Mouse (Mus musculus) embryonic facial prominence, embryonic 12.5 days (tissue): ENCODE measurements around the gene Adgrg1. TPM values are rescaled to one million over a fixed set of nuclear protein-coding genes. Genes with fewer than 3 reads are reported as not detected.
A peak's percentile ranks its signal among the peaks of the same experiment; 100 is the strongest.

ENCODE experiments used
- ATAC-seq: fragments of 200-750 bp; cut with Nextera tagmentation; 2 replicates; pipeline ENCODE4 v1.8.0; 2017; ENCODE audit not compliant: insufficient number of reproducible peaks, insufficient read depth, low FRiP score, low TSS enrichment
- H3K27ac ChIP-seq: fragments of 300-500 bp; sonication (generic); 2 replicates; pipeline ENCODE4 v1.5.1; 2016; ENCODE audit warnings: mild to moderate bottlenecking
- H3K27me3 ChIP-seq: fragments of 300-500 bp; sonication (generic); 2 replicates; pipeline ENCODE4 v1.6.1; 2016; ENCODE audit warnings: mild to moderate bottlenecking, moderate library complexity
- H3K36me3 ChIP-seq: fragments of 300-500 bp; sonication (generic); 2 replicates; pipeline ENCODE4 v1.6.1; 2016; ENCODE audit warnings: mild to moderate bottlenecking
- H3K4me1 ChIP-seq: fragments of 300-500 bp; sonication (generic); 2 replicates; pipeline ENCODE4 v1.6.1; 2016
- H3K4me2 ChIP-seq: fragments of 300-500 bp; sonication (generic); replicated peaks from 2 replicates; pipeline ENCODE4 v1.6.1; 2016; ENCODE audit warnings: mild to moderate bottlenecking, moderate library complexity
- H3K4me3 ChIP-seq: fragments of 300-500 bp; sonication (generic); 2 replicates; pipeline ENCODE4 v1.5.1; 2016; ENCODE audit warnings: mild to moderate bottlenecking
- H3K9ac ChIP-seq: fragments of 300-500 bp; sonication (generic); 2 replicates; pipeline ENCODE4 v1.6.1; 2016; ENCODE audit warnings: mild to moderate bottlenecking, moderate library complexity
- H3K9me3 ChIP-seq: fragments of 300-500 bp; sonication (generic); 2 replicates; pipeline ENCODE4 v1.6.1; 2016; ENCODE audit warnings: mild to moderate bottlenecking, moderate library complexity
- WGBS: fragments of 180-500 bp; shearing (Covaris S2); methylation state at CpG from one replicate; pipeline ENCODE4 v1.1.7; 2016; 5-methylcytosine and 5-hydroxymethylcytosine counted together
- polyA plus RNA-seq: library from polyadenylated mRNA; unstranded; fragments of >200 nt; fragmentation: Nextera tagmentation; extraction: Ambion mirVana; gene quantifications from 2 replicates; pipeline ENCODE4 v1.2.1, GENCODE M21; 2016

Adgrg1 gene
- polyA plus RNA-seq, 1 experiment from 2014 or later: 22.3 TPM

GRCm38 (mm10) chr8:94997857-94998243 is 23.3 kb downstream of the Adgrg1 start:
- H3K4me2 ChIP-seq: peak overlapping the region; percentile 34; the same call in 1 of the 2 replicates
- no peaks in the 10 kb centered on the region for H3K36me3 ChIP-seq
- H3K27ac ChIP-seq: no peak overlapping the region
- H3K9ac ChIP-seq: no peak overlapping the region
- H3K9me3 ChIP-seq: no peaks in the 10 kb centered on the region
- peaks cover 22% of the 10 kb centered on the region for H3K4me1 ChIP-seq
- H3K4me3 ChIP-seq: no peak overlapping the region
- H3K27me3 ChIP-seq: no peaks in the 10 kb centered on the region
- WGBS: 80% methylated on average over 6 of the region's 6 CpGs
- ATAC-seq: no peak

DNA sequence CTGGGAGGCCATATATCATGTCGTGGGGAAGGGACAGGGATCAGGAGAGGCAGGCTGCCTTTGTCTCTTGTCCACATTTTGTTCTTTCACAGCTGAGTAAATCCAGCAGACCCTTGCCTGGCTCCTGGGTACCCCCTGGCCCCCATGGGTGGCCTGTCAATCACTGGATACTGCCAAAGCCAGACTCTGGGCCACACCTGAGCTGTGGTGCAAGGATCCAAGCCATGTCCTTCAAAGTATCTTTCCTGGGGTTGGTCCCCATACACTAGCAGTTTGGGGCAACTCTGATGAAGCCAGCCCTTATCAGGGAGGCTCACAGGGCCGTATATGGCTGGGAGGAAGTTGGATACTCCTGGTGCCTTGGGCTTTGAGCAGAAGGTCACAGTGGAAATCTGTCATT is 23.9 kb downstream of the Adgrg1 start:
- Histone ChIP-seq H3K4me1 (peaks cover 21% of the 10 kb centered on the region), H3K27me3 (no peaks in the 10 kb centered on the region), H3K9me3 (no peaks in the 10 kb centered on the region), H3K4me3 (no peak overlapping the region), H3K27ac (no peak overlapping the region), H3K4me2 (no peak overlapping the region), H3K36me3 (no peaks in the 10 kb centered on the region), H3K9ac (no peak overlapping the region)
- WGBS: 56% methylated on average over 2 of the region's 2 CpGs
- ATAC-seq: no peak

- Histone ChIP-seq H3K27me3 (no peaks in the 10 kb centered on the region), H3K36me3 (no peaks in the 10 kb centered on the region), H3K4me2 (no peak overlapping the region), H3K9ac (no peak overlapping the region), H3K4me1 (peaks cover 16% of the 10 kb centered on the region), H3K27ac (0 out of 2 replicates have a peak overlapping the region, but pooled peaks have one; percentile 41), H3K4me3 (no peak overlapping the region), H3K9me3 (no peaks in the 10 kb centered on the region)
- ATAC-seq: no peak
- 67% methylated on average over 6 of the region's 6 CpGs for whole genome bisulfite sequencing
Observed at GRCm38 (mm10) chr8:94999004-94999403, 24.5 kb downstream of the Adgrg1 start.

DNA sequence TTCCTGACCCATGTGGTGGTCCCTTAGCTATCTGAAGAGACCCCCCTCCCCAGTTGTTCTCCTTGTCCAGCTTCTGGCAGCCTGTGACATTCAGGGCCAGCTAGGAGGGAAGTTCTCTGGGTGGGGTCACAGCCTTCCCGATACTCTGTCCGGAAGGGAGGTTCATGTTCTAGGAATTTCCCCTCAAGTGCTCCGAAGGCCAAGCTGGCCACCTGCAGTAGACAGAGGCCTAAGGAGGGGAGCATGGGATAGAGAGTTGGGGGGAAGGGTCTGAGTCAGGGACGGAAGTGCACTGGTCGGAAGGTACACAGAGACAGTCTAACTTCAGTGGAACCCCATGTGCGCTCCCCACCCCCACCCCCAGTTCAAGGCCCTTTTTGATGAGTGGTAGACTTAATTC is 25.4 kb downstream of the Adgrg1 start:
- Histone ChIP-seq H3K9ac (no peak overlapping the region), H3K9me3 (no peaks in the 10 kb centered on the region), H3K27me3 (no peaks in the 10 kb centered on the region), H3K36me3 (no peaks in the 10 kb centered on the region), H3K4me3 (no peak overlapping the region), H3K4me2 (no peak overlapping the region), H3K4me1 (peaks cover 10% of the 10 kb centered on the region), H3K27ac (peak overlapping the region; percentile 41; the same call in 1 of the 2 replicates)
- ATAC-seq: no peak
- WGBS: 68% methylated on average over 6 of the region's 6 CpGs

GRCm38 (mm10) chr8:95000684-95001083 is 26.1 kb downstream of the Adgrg1 start:
- H3K4me2 ChIP-seq: no peak overlapping the region
- H3K9ac ChIP-seq: no peak overlapping the region
- no peak overlapping the region for H3K4me3 ChIP-seq
- 0 out of 2 replicates have a peak, but pooled peaks have one; percentile 12 for ATAC-seq
- peaks cover 10% of the 10 kb centered on the region for H3K4me1 ChIP-seq
- no peaks in the 10 kb centered on the region for H3K36me3 ChIP-seq
- 0 out of 2 replicates have a peak overlapping the region, but pooled peaks have one; percentile 41 for H3K27ac ChIP-seq
- H3K9me3 ChIP-seq: no peaks in the 10 kb centered on the region
- H3K27me3 ChIP-seq: no peaks in the 10 kb centered on the region
- WGBS: 21% methylated on average over 5 of the region's 5 CpGs

GRCm38 (mm10) chr8:95001165-95001564 is 26.6 kb downstream of the Adgrg1 start:
- Histone ChIP-seq H3K4me3 (no peak overlapping the region), H3K9me3 (no peaks in the 10 kb centered on the region), H3K36me3 (no peaks in the 10 kb centered on the region), H3K4me2 (no peak overlapping the region), H3K27me3 (no peaks in the 10 kb centered on the region), H3K9ac (no peak overlapping the region), H3K27ac (no peak overlapping the region; the same call in 1 of the 2 replicates), H3K4me1 (peaks cover 10% of the 10 kb centered on the region)
- no peak; the same call in 1 of the 2 replicates for ATAC-seq
- 74% methylated on average over 5 of the region's 5 CpGs for WGBS

DNA sequence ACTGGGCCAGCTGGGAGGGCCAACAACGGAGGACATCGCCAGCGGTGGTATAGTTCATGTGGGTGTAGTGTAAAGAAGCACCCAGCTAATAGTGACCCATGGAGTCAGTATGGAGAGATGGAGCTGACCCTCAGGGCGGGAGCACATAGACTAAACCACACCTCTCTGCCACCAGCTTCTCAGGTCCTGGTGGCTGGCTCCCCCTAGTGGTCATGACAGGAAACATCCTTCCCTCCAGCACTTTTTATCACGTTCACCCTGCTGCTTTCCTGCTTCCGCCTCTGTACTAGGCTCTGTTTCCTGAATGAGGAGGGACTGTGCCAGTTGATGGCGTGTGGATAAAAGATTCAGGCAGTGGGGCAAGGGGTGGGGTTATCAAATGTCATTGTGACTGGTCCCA is 27.1 kb downstream of the Adgrg1 start:
- Histone ChIP-seq H3K9me3 (no peaks in the 10 kb centered on the region), H3K4me3 (no peak overlapping the region), H3K27ac (no peak overlapping the region; the same call in 1 of the 2 replicates), H3K4me1 (peaks cover 10% of the 10 kb centered on the region), H3K36me3 (no peaks in the 10 kb centered on the region), H3K4me2 (no peak overlapping the region), H3K27me3 (no peaks in the 10 kb centered on the region), H3K9ac (no peak overlapping the region)
- no peak for ATAC-seq
- 3% methylated on average over 7 of the region's 7 CpGs for WGBS

DNA sequence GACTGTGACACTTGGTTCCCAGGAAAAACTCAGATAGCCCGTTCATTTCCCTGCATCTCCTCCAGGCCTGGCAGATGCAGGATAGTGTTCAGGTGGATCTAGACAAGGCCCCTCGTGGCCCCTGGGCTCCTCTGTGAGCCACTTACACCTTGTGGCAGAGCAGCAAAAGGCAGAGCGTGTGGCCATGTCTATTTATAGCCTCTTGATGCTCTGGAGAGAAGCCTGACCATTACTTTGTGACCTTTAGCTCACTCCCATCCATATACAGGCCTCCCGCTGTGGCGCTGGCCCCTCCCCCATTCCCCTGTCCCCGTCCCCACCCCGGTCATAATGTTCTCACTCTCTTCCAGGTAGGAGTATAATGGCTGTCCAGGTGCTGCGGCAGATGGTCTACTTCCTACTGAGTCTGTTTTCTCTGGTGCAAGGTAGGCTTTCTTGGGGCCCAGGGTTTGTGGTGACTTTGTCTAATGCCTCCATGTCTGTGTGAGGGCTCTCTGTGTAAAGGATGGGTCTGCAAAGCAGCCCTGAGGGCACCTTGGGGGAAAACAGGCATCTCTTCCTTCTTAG is 27.6 kb downstream of the Adgrg1 start:
- Histone ChIP-seq H3K4me3 (no peak overlapping the region), H3K4me2 (no peak overlapping the region), H3K9me3 (no peaks in the 10 kb centered on the region), H3K36me3 (no peaks in the 10 kb centered on the region), H3K27ac (no peak overlapping the region), H3K9ac (no peak overlapping the region), H3K27me3 (no peaks in the 10 kb centered on the region), H3K4me1 (peaks cover 10% of the 10 kb centered on the region)
- peak; percentile 18; the same call in 1 of the 2 replicates for ATAC-seq
- WGBS: 60% methylated on average over 8 of the region's 8 CpGs

- Histone ChIP-seq H3K36me3 (0 out of 2 replicates have a peak, but pooled peaks cover 7% of the 10 kb centered on the region), H3K9me3 (no peaks in the 10 kb centered on the region), H3K4me1 (no peaks in the 10 kb centered on the region), H3K4me3 (no peak overlapping the region), H3K4me2 (no peak overlapping the region), H3K9ac (no peak overlapping the region), H3K27ac (no peak overlapping the region), H3K27me3 (no peaks in the 10 kb centered on the region)
- 82% methylated on average over 15 of the region's 15 CpGs for WGBS
- no peak for ATAC-seq
Observed at GRCm38 (mm10) chr8:95012442-95012919, 37.9 kb downstream of the Adgrg1 start.

DNA sequence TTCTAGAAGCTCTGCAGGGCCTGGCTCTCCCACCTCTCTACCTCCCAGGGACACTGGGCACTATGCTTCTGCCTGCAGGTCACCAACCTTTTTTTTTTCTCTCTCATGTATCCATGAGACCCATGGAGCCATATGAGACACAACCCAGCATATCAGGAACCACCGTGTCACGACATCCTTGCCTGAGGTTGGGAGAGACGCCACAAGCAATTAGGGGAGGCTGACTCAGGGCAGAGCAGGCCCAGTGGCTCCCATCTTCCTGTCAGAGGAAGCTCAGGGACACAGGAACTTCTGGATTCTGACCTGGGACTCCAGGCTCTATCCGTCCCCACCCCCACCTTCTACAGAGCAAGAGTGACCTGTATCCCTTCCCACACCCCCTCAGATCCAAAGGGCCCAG is 41.3 kb downstream of the Adgrg1 start:
- no peak for ATAC-seq
- H3K27ac ChIP-seq: no peak overlapping the region
- 64% methylated on average over 4 of the region's 4 CpGs for WGBS
- H3K36me3 ChIP-seq: 0 out of 2 replicates have a peak, but pooled peaks cover 7% of the 10 kb centered on the region
- no peaks in the 10 kb centered on the region for H3K9me3 ChIP-seq
- H3K4me3 ChIP-seq: no peak overlapping the region
- no peak overlapping the region for H3K4me2 ChIP-seq
- no peak overlapping the region for H3K9ac ChIP-seq
- no peaks in the 10 kb centered on the region for H3K4me1 ChIP-seq
- no peaks in the 10 kb centered on the region for H3K27me3 ChIP-seq

DNA sequence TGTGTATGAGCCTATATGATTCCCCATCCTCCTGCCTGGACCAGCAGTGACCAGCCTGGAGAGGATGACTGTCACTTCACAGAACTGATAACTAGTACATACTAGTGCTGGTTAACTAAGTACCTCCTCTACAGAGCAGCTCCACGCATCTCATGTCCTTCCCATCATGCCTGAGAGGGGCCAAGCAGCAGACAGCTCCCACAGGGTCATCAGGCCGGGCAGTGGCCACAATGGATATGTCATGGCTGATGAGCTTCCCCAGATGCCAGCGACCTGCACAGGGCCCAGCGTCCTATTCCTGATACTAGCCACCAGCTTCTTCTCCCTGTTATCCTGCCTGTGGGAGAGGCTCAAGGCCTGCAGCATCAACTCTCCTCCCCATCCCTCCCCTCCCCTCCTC is 42.1 kb downstream of the Adgrg1 start:
- ATAC-seq: no peak
- 0 out of 2 replicates have a peak, but pooled peaks cover 4% of the 10 kb centered on the region for H3K36me3 ChIP-seq
- H3K4me1 ChIP-seq: no peaks in the 10 kb centered on the region
- H3K4me2 ChIP-seq: no peak overlapping the region
- WGBS: 74% methylated on average over 4 of the region's 4 CpGs
- H3K27ac ChIP-seq: no peak overlapping the region
- no peak overlapping the region for H3K4me3 ChIP-seq
- no peak overlapping the region for H3K9ac ChIP-seq
- H3K9me3 ChIP-seq: no peaks in the 10 kb centered on the region
- no peaks in the 10 kb centered on the region for H3K27me3 ChIP-seq

DNA sequence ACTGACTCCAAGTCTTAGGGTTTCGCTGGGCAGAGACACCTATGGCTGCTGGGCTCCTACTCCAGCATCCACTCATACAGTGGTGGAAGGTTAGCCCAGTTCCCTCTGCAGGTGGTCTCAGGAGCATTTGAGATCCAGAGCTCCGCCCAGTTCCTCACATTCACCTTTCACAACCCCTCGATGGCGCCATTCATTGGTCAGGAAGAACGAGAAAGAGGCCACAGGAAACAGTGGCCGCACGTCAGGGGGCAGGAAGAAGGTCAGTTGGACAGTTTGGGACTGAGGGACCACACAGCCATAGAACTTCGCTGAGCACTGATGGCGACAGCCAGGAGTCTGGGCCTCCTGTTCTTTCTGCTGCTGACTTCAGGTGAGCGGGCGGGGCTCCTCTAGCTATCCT is 42.9 kb downstream of the Adgrg1 start, which contains the start of gene Adgrg3:
Adgrg3 (plus strand) TSS at position 242 of the 400 bp plus-strand sequence.
- Histone ChIP-seq H3K4me3 (no peak within 1 kb of the TSS), H3K9me3 (no peaks in the 10 kb centered on the region), H3K4me2 (no peak within 1 kb of the TSS), H3K27me3 (no peaks in the 10 kb centered on the region), H3K9ac (no peak within 1 kb of the TSS), H3K36me3 (0 out of 2 replicates have a peak, but pooled peaks cover 4% of the 10 kb centered on the region), H3K4me1 (no peaks in the 10 kb centered on the region), H3K27ac (no peak within 1 kb of the TSS)
- no peak for ATAC-seq
- 78% methylated on average over 11 of the region's 11 CpGs for WGBS
